Mouse (Mus musculus): Measurements from ENCODE around the gene Gba. TPM values are rescaled to one million over a fixed set of nuclear protein-coding genes. Genes with fewer than 3 reads are reported as not detected.

Gba gene
- total RNA-seq, 2 experiments from 2014 or later = 18.2 to 20.9 TPM

DNA sequence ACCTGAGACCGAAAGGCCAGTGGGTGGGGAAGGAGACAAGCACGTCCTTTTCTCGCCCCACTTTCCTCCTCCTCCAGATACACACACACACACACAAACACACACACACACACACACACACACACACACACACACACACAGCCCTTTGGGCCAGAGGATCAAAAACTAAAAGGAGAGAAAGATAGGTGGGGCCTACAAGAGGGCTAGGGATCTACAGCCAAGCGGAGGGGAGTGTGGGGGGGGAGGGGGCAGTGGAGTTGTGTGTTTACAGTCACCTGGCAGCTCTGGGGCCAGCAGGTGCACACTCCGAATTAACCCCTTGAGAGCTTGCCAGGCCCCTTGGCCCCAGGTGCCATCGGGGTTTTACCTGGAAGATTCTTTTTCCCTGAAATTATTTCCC, 29.9 kb downstream of the Gba start:
- intact Hi-C loops (cut with DNase I) = no loop called here

DNA sequence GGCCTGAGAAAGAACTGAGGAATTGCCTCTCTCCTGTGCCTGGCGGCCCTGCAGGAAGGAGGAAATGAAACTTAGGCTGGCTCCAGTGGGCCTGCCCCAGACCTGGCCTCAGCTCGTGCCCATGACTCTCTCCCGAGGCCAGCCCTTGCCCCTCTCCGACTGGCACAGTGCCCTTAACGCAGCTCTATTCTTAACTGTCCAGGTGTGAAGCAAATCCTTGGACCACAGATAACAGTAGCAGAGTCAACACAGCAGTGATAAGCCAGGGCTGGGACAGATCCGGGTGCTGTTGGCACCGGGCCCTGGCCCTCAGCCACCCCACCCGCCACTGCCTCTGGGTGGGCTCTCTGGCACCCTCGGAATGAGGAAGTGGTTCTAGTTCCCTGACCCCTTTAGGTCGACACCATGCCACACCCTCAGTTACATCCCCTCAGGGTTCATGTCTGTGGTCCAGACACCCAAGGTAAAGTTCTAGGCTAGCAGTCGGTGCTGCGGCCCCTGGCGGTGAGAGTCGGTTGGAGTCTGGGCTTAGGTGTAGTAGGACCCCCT, 30.9 kb downstream of the Gba start:
- intact Hi-C loops (cut with DNase I) = no loop called here
- no peak for DNase-seq (ENCODE audit: low spot score)

More for the DNA sequence above, 29.9 kb downstream of the Gba start:
- no peak for DNase-seq (ENCODE audit: low spot score)

DNA sequence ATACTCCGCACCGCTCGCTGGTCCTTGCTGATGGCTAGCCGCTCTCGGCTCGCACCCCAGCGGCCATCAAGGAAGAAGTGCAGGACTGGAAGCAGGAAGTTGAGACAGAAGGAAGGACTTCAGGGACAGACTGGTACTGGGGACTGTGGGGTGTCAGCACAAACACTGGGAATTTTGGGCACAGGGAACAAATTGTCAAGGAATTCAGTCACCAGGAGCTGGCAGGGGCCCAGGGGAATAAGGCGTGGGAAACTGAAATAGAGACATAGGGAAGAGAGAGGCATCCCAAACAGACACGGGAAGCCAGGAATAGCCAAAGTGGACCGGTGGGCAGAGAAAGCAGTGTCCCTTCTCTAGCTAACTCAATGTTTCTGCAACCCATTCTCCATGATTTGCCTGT, 33.8 kb downstream of the Gba start:
- DNase-seq (ENCODE audit: low spot score) = no peak
- intact Hi-C loops (cut with DNase I) = no loop called here

DNA sequence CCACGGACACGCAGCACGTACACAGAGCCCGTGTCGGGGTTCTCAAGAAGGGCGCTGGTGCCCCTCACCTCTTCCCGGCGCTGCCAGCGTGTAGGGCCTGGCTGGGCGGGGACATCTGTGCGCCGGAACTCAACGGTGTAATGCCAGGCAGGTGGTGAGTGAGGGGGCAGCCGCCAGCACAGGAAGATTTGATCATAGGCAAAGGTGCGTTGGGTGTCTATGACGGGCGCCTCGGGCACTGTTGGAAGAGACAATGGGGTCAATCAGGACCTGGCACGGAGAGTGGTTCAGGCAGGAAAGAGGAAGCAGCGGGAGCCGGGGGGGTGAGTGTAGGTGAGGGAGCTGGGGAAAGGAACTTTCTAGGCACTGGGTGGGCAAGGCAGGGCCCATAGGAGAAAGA, 35.0 kb downstream of the Gba start:
- DNase-seq (ENCODE audit: low spot score) = no peak
- intact Hi-C loops (cut with DNase I) = no loop called here

DNA sequence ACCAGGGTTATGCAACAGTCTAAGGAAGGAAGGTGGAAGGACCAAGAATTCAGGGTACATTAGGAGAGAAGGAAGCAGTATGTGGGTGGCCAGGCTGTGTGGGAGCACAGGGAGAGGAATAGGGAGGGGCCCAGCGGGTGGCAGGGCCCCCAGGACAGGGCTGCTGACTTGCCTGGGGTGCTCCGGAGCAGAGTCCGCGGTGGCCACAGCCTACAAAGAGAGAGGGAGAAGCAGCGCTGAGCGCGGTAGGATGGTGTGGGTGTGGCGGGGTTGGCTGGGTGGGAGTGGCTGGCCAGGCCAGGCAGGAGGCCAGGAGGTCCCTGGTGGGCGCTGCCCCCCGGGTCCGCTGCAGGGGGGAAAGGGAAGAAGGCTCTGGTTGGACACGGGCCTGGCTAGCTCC, 35.8 kb downstream of the Gba start:
- intact Hi-C loops (cut with DNase I) = no loop called here
- no peak for DNase-seq (ENCODE audit: low spot score)

DNA sequence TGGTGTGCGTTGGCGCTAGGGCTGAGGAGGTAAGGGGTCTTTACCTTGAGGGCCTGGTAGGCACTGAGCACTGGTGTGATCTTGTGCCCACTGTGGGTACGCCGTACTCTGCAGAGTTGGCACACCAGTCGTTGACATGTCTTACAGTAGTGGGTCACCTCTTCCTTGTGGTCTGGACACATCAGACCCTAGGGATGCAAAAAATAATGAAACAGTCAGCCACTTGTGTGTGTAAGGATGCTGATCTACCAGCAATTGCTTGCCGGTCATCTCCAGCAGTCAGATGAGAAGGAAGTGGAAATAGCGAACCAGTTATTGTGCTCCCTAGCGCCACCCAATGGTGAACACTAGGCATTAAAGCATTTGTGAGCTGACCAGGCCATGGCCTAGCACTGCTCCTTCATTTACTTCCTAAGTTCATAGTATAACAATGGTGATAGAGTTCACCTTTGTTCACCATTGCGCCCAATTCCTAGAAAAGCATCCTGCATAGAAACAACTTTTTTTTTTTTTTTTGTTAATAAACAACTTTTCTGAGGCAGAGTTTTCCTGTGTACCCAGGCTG, 39.7 kb downstream of the Gba start:
- no peak for DNase-seq (ENCODE audit: low spot score)
- intact Hi-C loops (cut with DNase I) = no loop called here

DNA sequence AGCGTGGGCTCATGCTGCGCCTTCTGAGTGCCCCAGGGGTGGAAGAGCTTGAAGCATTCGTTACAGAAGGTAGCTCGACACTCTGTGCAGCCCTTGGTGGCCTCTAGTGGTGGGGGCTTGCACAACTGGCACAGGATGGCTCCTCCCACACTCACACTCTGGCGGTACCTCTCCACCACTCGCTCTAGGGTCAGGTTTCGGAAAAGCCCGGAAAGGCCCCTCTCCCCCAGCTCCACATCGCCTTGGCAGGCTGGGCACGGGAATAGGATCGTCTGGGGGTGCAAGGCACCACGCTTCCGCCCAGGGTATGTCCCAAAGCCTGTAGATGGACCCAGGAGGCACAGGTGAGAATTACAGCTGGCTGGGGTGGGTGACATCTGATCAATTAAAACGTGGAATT, 40.9 kb downstream of the Gba start:
- intact Hi-C loops (cut with DNase I) = no loop called here
- no peak for DNase-seq (ENCODE audit: low spot score)

DNA sequence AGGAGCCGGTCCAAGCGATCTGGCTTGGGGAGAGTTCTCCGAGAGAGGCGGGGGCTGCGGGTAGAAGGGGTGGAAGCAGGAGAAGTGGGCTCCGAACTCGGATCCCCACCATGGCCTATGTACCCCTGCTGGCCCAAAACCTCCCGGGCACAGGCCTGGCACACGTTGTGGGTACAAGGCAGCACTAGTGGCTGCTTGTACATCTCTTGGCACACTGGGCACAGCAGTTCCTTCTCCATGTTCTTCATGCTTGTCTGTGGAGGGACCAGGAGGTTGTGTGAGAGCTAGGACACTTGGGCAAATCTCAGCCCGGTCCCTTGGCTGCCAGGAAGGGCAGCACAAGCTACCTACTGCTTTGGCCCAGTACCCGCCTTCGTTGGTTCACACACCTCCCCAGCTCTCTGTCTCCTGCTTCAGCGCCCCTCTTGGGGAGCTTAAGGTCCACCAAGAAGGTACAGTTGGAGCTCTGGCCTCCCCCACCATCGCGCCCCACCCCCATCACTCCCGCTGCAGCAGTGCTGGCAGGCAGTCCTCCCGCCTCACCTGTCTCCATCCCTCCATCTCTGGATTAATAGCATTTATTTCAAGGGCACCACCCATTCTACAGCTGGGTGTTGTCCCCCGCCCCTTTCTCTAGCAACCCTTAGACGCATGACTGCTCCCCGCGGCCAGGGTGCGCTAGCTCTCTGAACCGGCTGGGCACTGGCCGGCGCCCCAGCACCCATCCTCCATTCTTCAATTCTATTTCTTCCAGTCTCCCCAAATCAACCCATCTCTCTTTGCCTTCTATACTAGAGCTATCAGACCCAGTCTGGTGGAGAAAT, 41.6 kb downstream of the Gba start:
- no peak for DNase-seq (ENCODE audit: low spot score)
- intact Hi-C loops (cut with DNase I) = no loop called here

DNA sequence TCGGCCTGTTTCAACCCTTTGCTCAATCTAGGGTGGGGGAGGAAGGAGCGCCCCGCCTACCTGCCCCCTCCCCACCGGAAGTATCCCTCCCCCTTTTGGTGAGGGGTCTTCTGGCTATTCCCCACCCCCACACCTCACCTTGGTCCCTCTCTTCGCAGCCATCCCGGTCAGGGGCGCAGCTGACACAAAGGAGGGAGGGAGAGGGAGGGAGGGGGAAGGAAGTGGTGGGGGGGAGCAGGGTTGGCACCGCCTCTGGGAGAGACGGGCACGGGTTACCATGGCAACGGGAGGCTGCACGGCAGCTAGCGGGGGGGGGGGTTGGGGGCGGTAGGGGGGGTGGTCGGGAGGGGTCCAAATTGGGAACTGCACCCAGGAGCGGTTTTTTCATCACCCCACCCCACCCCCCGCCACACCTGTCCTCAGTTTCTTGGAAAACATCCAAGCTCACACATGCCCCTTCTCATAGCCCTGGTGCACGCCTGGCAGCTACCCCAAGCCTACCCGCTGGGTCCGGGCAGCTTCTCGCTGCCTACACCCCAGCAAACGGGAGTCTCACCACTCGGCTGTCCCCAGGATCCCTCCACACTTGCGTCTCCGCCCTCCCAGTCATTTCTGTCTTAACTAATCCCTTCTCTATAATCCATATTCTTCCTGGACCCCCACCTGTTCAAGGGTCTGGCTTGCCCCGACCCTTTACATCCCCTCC, 42.4 kb downstream of the Gba start:
- no peak for DNase-seq (ENCODE audit: low spot score)
- intact Hi-C loops (cut with DNase I) = no loop called here

DNA sequence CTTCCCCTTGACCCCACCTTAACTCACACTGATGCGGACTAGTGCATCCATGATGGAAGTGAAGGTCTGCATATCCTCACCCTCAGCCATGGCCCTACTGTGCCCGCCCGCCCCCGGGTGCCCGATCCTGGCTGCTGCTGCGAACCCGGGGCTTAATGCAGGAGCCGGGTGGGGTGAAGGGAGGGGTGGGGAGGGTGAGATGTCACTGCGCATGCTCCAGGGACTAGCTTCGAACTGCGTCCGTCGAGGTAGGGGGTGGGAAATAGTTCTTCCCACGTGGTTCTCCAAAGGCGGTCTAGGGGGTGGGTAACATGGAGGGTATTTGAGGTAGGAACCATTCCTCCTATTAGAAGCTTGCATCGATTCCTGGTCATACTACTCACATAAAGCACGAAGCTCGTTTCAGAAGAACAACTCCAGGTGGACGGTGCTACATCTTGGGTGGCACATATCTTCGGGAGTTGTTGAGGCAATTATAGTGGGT, 43.0 kb downstream of the Gba start, which contains the start of gene Krtcap2:
Gene Krtcap2 (plus strand): TSS at position 279 of the 484 bp plus-strand sequence.
- DNase-seq (ENCODE audit: low spot score) = no peak
- intact Hi-C loops (cut with DNase I) = no loop called here

DNA sequence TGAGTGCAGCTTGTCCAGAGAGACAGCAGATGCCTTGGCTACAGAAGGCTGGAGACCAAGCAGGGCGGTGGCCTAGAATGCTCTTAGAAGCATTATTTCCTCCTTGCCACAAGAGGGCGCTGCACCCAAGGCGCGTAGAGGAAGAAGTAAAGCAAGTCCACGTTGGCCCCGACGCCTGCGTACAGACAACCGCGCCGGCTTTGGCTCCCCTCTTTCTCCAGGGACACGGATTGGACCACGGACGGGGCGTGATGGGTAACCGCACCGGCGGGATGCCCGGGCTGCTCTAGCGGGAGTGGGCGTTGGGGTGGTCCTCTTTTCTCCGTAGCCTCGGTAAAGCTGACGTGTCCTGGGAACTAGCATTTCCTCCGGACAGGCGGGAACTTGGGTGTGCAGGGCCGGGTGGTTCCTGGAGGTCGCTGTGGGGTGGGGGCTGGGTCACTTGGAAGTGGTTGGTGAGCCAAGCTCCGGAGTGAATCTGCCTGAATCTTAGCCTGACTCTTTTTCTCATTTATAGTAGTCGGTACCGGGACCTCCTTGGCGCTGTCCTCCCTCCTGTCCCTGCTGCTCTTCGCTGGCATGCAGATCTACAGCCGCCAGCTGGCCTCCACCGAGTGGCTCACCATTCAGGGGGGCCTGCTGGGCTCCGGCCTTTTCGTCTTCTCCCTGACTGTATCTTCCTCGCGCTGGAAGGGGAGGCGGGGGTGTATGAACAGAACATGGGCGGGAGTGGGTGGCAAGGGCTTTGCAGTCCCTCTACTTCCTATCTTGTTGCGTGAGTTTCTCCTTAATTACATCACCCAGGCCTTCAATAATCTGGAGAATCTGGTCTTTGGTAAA, 43.8 kb downstream of the Gba start, which contains the start of gene Trim46:
Gene Trim46 (minus strand): TSS at position 49 of the 840 bp plus-strand sequence.
- intact Hi-C loops (cut with DNase I) = no loop called here
- peak; percentile 83 for DNase-seq (ENCODE audit: low spot score)

DNA sequence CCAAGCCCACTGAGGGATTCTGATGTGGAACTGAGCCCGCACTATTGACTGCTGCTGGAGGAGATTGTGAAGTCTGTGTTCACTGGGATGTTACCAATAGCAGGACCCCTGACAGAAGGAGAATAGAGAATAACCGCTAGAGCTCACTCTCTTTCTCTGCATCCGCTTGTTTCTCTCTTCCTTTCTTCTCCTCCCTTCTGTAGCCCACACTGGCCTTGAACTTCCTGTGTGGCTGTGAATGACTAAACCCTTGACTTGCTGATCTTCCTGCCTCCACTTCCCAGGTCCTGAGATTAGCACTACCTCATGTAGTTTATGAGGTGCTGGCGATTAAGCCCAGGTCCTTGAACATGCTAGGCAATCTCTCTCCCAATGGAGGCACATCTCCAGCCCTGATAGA, 44.7 kb downstream of the Gba start:
- intact Hi-C loops (cut with DNase I) = no loop called here
- DNase-seq (ENCODE audit: low spot score) = no peak

DNA sequence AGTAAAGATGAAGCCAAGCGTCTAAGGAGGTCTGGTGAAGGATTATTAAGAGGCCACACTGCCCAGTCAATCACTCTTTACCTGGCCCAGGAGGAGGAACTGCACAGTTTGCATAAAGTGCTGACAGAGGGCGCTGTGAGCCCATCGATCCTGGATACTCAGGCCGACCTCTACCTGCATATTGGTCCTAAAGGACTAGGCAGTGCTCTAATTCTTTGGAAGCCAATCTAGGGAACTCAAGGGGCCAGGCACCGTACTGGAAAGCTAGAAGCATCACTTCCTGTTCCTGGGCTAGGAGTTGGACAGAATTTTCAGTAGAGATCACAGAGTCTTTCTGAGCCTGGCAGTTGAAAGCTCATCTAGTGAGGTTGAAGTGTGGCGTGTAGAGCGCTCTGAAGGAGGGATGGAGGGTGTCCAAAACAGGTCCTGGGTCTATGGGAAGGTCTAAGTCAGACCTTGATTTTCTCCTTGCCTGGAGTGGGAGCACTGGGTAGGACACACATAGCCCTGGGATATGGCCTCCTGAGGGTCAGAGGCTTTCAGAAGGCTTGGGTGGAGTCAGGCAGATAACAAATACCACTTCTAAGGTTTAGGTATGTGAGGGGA, 47.8 kb downstream of the Gba start:
- no peak for DNase-seq (ENCODE audit: low spot score)
- intact Hi-C loops (cut with DNase I) = loop anchor here (1.0 to 2.0 kb wide), 3 partner anchors 16 to 58 kb away; no protein-coding TSS in a partner anchor

DNA sequence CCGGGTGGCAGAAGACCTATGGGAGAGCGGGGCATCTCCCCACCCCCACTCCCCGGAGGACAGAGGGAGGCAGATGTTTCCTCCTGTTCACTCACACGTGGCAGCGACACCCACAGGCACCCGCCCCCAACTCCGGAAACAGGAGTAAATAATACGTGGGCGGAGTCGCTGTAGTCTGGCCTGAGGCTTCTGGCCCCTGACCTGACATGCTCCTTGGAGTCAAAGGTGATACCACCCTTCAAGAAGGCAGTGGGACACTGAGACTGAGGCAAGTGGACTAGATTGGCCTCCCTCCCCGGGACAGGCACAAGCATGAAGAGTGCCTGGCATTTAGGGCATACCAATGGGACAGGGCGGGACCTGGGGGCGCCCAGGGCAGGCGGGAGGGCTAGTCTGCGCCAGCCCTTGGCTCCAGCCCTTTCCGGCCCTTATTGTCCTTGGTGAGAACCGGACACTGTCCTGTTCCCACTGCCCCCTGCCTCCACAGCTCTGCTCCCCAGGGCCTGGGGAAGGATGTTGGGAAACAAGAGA, 48.7 kb downstream of the Gba start:
- intact Hi-C loops (cut with DNase I) = loop anchor here (2.0 kb wide), 2 partner anchors 15 to 57 kb away; no protein-coding TSS in a partner anchor
- DNase-seq (ENCODE audit: low spot score) = peak; percentile 71

DNA sequence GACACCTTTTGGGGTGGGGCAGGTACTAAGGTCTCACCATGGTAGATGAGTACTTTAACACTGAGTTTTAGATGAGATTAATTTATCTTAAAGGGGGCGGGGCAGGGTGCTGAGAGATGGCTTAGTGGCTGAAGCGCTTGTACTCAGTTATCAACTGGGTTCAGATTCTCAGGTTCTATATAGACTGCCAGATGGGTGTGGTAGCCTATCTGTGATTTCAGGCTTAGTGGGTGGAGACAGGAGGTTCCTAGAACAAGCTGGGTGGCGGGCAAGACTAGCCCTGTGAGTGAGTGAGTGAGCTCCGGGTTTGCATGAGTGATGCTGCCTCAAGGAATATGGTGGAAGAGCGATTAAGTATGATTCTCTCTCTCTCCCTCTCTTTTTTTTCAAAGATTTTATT, 52.3 kb downstream of the Gba start:
- intact Hi-C loops (cut with DNase I) = no loop called here
- DNase-seq (ENCODE audit: low spot score) = no peak

DNA sequence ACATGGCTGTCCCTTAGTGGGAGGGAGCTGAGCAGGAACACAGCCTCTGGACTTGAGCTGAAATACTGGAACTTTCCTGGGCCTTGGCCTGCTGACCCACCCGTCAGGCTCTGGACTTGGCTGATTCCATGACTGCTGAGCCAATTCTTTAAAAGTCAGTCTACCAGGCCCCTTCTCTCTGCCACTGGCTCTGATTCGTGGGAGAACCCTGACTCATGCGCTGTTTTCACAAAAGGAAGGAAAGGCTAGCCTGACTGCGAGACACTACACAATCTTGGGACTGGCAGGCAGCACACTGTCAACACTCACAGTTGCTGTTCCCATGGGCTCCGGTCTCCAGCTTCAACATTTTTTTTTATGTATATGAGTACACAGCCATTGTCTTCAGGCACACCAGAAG, 53.4 kb downstream of the Gba start:
- no peak for DNase-seq (ENCODE audit: low spot score)
- intact Hi-C loops (cut with DNase I) = no loop called here

Measured in heart, postnatal 25 days (tissue).